Mouse (Mus musculus): ENCODE data around the gene 5330417C22Rik.
A peak's percentile ranks its signal among the peaks of the same experiment; 100 is the strongest.

The 5330417C22Rik gene

DNA sequence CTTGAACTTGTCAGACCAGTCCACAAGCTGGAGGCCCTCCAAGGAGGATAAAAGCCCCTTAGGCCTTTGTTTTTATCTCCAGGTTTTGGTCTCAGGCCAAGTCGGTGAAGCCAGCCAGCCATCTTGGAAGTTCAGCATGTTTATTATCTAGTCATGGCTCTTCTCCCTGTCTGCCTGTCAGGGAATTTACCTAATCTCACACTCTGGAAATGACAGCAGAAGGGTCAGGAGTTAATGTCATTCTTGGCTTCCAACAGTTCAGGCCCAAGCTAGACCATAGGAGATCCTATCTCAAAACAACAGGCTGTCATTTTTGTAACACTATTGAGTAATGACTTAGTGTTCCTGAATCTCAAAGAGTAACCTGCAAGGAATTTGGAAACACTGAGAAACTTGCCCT, 82.2 kb downstream of the 5330417C22Rik start:
- no peak for DNase-seq

DNA sequence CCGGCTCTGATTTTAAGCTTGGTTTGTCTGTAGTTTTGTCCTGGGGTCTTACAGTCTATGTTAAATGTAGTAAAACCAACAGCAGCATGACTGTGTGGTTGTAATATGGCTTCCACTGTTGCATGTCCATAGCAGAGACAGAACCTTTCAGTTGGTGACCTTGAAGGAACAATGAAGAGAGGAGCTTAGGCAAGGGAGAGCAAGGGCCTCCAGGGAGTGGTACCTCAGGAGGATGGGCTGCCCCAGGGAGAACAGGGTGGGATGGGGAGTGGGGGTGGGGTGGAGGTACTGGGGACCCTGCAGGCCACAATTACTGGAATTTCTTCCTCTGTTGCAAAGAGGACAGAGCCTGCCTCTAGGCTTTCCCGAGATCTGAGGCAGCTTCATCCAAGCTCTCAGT, 84.4 kb downstream of the 5330417C22Rik start:
- no peak for DNase-seq

GRCm38 (mm10) chr3:108445366-108445705, 91.0 kb downstream of the 5330417C22Rik start:
- DNase-seq, result no peak

- peak; percentile 91 for DNase-seq
Observed at GRCm38 (mm10) chr3:108444698-108445365, 91.5 kb downstream of the 5330417C22Rik start, which contains the start of gene Sars. Sars (minus strand) TSS chr3:108445209.

- DNase-seq, result peak; percentile 43
Observed at GRCm38 (mm10) chr3:108444029-108444428, 92.3 kb downstream of the 5330417C22Rik start.

GRCm38 (mm10) chr3:108436380-108436714, 100.0 kb downstream of the 5330417C22Rik start:
- no peak for DNase-seq

- DNase-seq, result no peak
Observed at GRCm38 (mm10) chr3:108435701-108436379, 100.5 kb downstream of the 5330417C22Rik start.

GRCm38 (mm10) chr3:108433881-108434495, 102.3 kb downstream of the 5330417C22Rik start:
- DNase-seq, result no peak

- DNase-seq, result no peak
Observed at GRCm38 (mm10) chr3:108433188-108433880, 103.0 kb downstream of the 5330417C22Rik start.

DNA sequence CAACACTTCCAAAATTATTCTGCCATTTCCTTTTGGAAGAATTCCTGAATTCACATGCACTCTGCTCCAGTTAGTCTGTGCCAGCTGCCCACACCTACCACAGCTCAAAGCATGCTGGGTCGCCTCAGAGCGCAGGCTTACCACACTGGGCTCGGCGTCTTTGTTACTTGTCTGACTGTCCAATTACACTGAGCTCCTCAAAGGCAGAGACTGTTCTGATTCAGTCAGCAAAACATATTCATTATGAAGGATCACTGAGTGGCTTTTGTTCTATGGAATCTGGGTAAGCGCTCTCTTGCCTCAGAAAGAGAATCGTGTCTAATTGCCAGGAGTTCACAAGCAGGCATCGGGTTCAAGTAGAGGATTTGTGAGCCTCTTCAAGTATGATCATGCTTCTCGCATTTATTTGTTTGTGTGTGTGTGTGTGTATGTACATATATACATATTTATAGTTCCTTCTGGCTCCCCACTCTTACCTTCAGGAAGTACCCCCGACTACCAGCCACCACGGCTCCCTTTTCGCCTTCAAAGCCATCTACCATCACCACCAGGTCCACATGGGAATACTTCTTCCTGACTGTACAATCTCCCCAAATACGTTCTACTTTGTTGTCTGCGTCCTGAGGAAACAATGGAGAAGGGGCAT, 103.7 kb downstream of the 5330417C22Rik start:
- no peak for DNase-seq

DNA sequence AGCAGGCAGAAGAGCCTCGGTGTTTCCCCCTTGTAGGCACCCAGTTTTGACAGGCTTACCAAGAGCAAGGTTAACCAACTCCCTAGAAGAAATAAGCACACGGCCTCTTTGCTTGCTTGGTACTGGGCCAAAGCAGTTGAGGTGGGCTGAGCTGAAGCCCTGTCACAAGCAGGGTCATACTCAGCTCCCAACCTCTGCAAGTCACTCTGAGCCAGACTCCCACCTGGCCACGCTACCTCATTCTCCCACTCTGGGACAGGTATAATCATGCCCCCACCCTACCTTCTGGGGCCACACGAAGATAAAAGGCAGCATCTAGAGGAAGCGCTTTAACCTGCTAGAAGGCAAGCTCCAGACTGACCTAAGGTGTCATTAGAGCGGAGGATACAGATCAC, 110.7 kb downstream of the 5330417C22Rik start:
- DNase-seq, result no peak

DNA sequence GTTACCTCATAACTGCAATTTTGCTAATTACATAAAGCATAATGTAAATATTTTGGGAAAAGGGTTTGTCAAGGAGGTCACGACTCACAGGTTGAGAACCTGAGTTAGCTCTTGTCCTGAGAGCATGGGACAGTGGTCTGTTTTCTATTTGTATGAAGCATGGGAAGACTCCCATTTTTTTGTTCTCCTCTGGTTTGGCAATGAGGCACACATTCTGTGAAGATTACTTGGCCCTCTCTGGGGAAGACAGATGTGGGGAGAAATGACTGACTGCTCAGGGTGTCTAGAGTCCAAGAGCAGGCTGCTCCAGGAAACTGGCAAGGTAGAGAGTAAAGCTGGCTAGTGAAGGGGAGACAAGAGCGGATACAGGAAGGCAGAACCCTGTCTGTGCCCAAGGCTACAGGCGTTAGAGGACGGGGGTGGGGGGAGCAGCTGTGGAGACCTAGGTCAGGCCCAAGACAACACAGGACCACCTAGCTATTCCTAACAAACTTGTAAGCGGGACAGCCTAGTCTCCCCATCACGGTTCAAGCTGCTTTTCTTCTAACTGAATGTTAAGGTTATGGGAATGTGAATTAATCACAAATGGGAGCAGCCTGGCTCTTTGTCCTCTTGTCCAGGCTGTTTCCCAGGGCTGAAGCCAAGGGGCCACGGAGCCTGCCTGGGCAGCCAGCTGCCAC, 111.3 kb downstream of the 5330417C22Rik start:
- no peak for DNase-seq

DNA sequence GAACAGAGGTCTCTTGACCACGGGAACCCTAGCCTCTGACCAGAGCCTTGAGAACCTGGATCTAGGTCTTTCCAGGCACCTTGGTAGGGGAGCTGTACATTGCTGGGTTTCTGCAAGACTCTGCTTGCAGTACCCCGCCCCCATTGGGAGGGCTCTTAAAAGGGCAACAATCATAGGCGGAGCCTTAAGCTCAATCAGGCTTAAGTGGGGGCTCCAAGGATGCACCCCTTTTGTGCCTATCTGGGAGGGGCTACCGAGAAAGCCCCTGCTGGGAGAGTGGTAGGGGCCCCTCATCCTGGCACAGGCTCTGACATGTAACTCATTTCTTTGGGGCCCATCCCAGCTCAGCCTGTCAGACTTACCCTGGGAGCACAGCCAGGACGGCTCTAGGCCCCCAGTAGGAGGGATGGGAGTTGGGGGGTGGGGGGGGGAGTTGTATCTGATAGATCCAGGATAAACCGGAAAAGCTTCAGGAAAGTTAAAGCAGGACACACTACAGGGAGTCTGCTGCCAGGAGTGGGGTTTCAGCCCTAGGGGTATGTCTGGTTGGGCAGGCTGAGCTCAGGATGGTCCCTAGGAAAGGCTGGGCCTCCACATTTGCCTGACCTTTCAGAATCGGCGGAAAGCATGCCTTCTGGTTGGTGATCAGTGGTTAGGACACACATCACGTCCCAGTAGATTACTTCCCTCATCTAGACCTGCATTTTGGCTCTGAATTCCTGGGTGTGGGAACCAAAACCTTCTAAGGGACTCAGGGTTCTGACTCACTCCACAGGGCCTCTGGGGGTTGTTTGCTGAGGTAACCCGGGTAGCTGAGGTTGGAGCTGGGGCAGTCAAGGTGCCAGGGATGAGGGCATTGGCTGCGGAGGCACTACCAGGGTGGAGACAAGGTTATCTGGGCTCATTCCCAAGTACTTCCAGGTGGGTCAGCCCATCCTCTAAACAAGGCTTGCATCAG, 112.2 kb downstream of the 5330417C22Rik start:
- DNase-seq, result peak; percentile 78

DNA sequence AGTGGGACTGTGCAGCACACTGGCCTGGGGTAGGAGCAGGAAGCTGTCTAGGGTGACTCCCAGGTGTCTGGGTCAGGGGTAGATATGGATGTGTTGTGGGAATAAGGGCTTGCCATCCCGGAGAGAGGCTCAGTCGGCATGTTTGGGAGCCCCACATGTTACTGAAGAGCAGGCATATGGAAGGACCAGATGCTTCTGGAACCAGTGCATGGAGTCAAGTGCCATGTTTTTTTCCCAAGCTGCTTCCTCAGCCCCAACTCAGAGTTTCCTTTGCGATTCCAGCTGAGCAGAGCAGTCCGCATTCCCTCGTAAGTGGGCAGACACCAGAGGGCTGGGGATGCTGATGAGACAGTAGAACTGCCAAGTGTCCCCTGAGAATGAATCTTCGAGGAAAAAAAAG, 113.3 kb downstream of the 5330417C22Rik start:
- no peak for DNase-seq

DNA sequence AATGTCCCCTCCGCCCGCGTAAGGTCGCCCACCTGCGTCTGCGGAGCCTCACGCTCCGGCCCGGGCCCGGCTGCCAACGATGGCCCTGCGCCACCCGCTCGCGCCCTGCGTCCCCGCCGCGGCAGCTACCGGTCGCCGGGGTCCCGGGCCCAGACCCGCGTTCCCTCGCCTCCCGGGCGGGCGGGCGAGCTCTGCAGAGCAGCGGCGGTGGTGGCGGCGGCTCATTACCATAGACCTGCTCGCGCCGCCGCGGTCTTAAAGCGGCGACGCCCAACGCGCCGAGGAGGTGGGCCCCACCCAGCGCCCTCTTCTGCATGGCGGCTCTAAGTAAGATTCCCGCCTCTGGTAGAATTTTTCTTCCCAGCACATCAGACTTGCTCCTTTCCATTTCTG, 120.5 kb downstream of the 5330417C22Rik start:
- DNase-seq, result peak; percentile 83

GRCm38 (mm10) chr3:108414857-108415830, 121.2 kb downstream of the 5330417C22Rik start, which contains the start of gene Celsr2:
Celsr2 (minus strand) TSS chr3:108415552.
- DNase-seq, result no peak

DNA sequence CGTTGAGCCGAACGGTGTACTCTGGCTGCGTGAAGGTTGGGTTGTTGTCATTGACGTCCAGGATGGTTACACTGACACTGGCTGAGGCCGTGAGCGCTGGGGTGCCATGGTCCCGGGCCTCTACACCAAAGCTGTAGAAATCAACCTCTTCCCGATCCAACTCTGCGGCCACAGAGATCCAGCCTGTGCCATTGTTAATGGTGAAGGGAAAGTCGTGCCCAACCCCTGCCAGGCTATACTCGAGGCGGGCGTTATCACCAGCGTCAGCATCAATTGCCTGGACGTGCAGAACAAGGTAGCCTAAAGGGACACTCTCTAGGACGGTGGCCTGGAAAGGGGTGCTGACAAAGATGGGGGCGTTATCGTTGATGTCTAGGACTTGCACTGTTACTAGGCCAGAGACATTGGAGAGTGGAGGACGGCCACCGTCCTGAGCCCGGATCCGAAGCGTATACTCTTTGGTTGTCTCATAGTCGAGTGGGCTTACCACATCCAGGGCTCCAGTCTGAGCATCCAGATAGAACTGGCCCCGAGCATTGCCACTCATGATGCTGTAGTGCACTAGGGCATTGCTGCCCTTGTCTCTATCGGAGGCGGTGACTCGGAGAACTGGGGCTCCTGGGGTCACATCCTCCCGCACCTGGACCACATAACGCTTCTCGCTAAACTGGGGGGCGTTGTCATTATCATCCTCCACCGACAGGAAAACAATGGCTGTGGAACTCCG, 122.5 kb downstream of the 5330417C22Rik start:
- DNase-seq, result no peak

DNA sequence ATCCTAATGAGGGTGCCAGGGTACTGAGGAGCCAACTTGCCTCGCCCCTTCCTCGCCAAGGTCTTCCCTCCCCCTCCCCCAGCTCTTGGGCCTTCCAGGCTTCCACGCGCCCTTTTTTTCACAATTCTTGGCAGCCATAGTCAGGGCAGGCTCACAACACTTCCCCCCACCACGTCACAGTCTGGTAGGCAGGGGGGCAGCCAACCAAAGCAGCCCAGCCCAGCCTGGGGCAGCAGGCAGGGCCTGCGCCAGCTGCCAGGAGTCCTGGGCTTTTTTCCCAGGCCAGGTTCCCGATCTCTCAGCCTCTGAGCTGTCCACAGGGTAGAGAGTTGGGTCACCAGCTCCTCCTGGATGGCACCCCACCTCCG, 124.6 kb downstream of the 5330417C22Rik start:
- DNase-seq, result peak; percentile 86

- no peak for DNase-seq
Observed at GRCm38 (mm10) chr3:108411026-108411753, 125.1 kb downstream of the 5330417C22Rik start.
